Mouse (Mus musculus) lung, postnatal 10 days (tissue): Measurements from ENCODE around the gene Bean1.

Experiments used
- DNase-seq: peaks from one replicate; pipeline ENCODE4 v3.0.0; 2021

The Bean1 gene

GRCm38 (mm10) chr8:104170118-104171049 is at the start of gene Bean1:
Gene Bean1 (plus strand): TSS chr8:104170442.
- DNase-seq, result peak; percentile 43

GRCm38 (mm10) chr8:104121640-104122416 is 48.4 kb upstream of the Bean1 start:
- DNase-seq, result peak; percentile 66

- no peak for DNase-seq
Observed at GRCm38 (mm10) chr8:104123080-104123657, 47.1 kb upstream of the Bean1 start.

GRCm38 (mm10) chr8:104124534-104124933 is 45.7 kb upstream of the Bean1 start:
- no peak for DNase-seq

GRCm38 (mm10) chr8:104127160-104127883 is 42.9 kb upstream of the Bean1 start:
- DNase-seq, result no peak

- no peak for DNase-seq
Observed at GRCm38 (mm10) chr8:104130916-104131315, 39.3 kb upstream of the Bean1 start.

GRCm38 (mm10) chr8:104131414-104131975 is 38.7 kb upstream of the Bean1 start:
- DNase-seq, result peak; percentile 68

- DNase-seq, result no peak
Observed at GRCm38 (mm10) chr8:104134521-104134920, 35.7 kb upstream of the Bean1 start.

GRCm38 (mm10) chr8:104136277-104136676 is 34.0 kb upstream of the Bean1 start:
- no peak for DNase-seq

GRCm38 (mm10) chr8:104137636-104138035 is 32.6 kb upstream of the Bean1 start:
- no peak for DNase-seq

GRCm38 (mm10) chr8:104140611-104141010 is 29.6 kb upstream of the Bean1 start:
- DNase-seq, result no peak

GRCm38 (mm10) chr8:104142415-104142814 is 27.8 kb upstream of the Bean1 start:
- no peak for DNase-seq

GRCm38 (mm10) chr8:104143379-104143778 is 26.9 kb upstream of the Bean1 start:
- no peak for DNase-seq

- no peak for DNase-seq
Observed at GRCm38 (mm10) chr8:104144434-104145216, 25.6 kb upstream of the Bean1 start.

GRCm38 (mm10) chr8:104145981-104146689 is 24.1 kb upstream of the Bean1 start:
- peak; percentile 88 for DNase-seq

- no peak for DNase-seq
Observed at GRCm38 (mm10) chr8:104146717-104147494, 23.3 kb upstream of the Bean1 start.

GRCm38 (mm10) chr8:104147947-104148346 is 22.3 kb upstream of the Bean1 start:
- DNase-seq, result no peak

GRCm38 (mm10) chr8:104160731-104161130 is 9.5 kb upstream of the Bean1 start:
- DNase-seq, result no peak

- DNase-seq, result no peak
Observed at GRCm38 (mm10) chr8:104169461-104169860, 781 bp upstream of the Bean1 start.

GRCm38 (mm10) chr8:104171050-104171620 is 893 bp downstream of the Bean1 start:
- DNase-seq, result no peak
